Mouse (Mus musculus) granulocyte monocyte progenitor cell, adult 5-6 weeks (primary cell): Measurements from ENCODE around the gene Vps54. TPM values are rescaled to one million over a fixed set of nuclear protein-coding genes. Genes with fewer than 3 reads are reported as not detected.
"Not testable (repeated sequence)": the region's sequence is repeated elsewhere in the genome, so short reads cannot be mapped to it uniquely, and the experiment has no call there.

ENCODE experiments used
- ATAC-seq: replicated peaks from 2 replicates; pipeline ENCODE4 v1.8.0; 2016; ENCODE audit warnings: mild to moderate bottlenecking, moderate TSS enrichment, inconsistent platforms; ENCODE audit not compliant: poor library complexity, severe bottlenecking
- total RNA-seq, 2 experiments: library from RNA; stranded (forward) in 1 of 2; stranded (reverse) in 1 of 2; fragments of 200-712, 200-1000 nt in 1 of 2; fragments of >200 nt in 1 of 2; fragmentation: Nextera tagmentation in 1 of 2; gene quantifications; 2 replicates each; pipeline ENCODE4 v1.2.3; 2014 to 2017

Vps54 gene
- total RNA-seq, 2 experiments from 2014 or later: 33.9 to 44.1 TPM

DNA sequence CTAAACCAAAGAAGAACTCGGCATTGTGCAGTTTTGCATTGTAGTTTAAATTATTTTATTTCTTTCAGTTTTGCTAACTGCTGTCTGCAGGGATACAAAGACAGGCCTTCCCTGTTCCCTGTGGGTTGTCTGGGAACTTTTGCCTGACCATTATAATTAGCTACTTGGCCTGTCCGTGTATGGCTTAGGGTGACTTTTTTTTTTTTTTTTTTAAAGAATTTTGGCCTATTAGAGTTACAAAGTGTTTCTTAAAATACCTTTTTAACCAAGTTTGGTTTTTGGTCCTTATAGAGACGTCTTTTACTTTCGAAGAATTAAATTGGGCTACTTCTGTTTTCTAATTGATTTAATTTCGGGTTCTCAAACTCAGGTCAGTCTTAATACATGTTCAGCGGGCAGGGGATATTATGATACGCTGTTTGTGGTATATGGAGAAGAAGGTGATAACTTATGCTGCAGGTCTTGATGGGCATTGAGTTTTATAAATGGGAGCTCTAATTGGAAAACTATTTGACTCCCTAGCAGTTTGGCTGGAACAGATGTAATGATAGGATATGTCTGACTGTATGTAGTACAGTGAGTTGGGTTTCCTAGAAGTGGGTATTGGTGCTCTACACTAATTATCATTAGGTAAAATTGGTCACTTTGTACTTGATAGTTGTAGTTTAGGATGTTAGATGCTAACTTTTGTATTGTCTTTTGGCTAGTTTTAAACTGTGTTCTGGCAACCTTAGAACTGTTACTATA, 855 bp downstream of the Vps54 start:
- ATAC-seq: no peak

DNA sequence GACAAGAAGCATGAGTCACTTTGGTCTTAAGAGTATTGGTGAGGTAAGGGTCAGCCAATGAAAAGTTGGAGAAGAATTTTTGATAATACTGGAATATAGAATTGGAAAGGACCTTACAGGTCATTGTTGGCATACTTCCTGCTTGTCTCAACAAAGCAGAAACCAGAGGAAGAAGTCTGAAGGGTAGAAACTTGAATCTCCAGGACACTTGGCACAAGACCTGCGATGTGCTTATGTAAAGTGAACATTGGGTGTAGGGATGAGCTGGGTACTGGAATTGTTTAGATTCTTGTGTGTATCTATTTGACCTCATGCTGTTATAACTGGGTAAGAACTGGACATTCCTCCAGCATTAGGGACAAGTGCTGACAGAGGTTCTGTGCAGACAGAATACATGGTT, 2.3 kb downstream of the Vps54 start:
- no peak for ATAC-seq

GRCm38 (mm10) chr11:21247203-21247865, 8.3 kb downstream of the Vps54 start:
- 0 out of 2 replicates have a peak, but pooled peaks have one; percentile 11 for ATAC-seq

DNA sequence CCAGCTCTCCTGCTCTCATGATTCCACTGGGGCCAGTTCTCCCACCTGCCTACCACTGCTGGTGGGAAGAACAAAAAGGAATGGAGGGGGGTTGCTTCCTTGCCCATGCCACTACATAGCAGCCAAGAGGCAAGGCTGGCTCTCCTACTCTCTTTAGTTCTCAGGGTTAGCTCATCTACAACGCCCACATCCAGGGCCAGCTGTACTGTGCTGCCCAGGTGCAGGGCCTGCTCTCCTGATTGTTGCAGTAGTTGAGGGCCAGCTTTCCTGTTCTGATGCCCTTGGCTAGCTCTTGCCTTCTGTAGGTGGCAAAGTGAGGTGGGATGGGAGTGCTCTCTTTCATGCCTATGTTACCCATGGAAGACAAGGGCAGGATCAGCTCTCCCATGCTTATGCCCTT, 8.9 kb downstream of the Vps54 start:
- ATAC-seq: peak; percentile 5; the same call in 1 of the 2 replicates

DNA sequence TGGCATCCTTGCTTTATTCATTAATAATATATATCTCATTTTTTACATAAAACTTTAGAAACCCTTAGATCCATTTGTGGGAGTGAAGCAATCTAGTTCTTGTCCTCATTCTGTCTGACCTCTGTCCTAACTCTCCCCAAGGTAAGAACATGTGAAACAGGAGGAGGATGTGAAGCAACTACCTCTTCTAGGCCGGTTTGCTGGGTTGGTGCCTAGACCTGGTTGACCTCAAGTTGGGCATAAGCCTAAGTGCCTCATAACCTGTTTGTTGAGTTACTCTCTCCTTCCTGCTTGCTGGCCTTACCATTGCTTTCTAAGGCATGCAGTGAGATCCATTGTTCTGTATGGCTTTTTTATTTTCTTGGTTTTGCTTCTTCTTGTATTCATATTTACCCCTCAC, 11.3 kb downstream of the Vps54 start:
- peak; percentile 92 for ATAC-seq

DNA sequence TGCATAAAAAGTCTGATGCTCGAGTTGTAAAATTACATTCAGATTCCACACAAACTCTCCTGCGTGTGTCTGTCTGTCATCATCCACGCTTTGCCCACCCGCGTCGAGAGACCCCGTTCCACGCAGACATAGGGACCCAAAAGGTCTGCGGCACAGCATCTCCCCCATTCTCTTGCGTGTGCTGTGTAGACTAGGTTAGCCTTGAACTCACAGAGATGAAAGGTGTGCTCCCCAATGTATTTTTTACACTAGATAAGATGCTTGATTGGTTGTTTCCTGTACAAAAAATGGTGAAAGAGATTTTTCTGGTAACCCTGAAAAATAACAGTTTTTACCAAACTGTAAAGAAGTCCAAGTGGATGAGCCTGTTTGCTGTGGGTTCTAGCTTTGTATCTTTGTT, 19.5 kb downstream of the Vps54 start:
- ATAC-seq: not testable (repeated sequence)

GRCm38 (mm10) chr11:21265423-21265822, 26.3 kb downstream of the Vps54 start:
- peak; percentile 89 for ATAC-seq

- ATAC-seq: no peak
Observed at GRCm38 (mm10) chr11:21276151-21276550, 37.1 kb downstream of the Vps54 start.

DNA sequence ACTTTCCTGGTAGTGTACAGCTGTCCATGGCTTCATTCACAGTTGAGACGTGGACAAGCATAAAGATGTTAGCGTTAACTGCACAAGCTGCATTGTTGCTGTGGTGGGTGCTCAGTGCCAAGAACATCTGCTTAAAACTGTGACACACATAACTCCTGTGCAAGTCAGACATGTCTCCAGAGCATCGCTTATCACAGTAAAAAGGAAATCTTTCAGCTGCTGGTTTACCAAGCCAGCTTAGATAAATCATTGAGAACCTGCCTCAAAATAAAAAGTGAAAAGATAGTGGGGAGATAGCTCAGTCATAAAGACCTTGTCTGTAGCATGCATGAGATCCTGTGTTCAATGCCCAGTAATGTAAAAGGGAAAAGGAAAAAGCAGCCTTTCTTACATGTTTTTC, 47.3 kb downstream of the Vps54 start:
- no peak for ATAC-seq

- ATAC-seq: not testable (repeated sequence)
Observed at GRCm38 (mm10) chr11:21288153-21288552, 49.1 kb downstream of the Vps54 start.

DNA sequence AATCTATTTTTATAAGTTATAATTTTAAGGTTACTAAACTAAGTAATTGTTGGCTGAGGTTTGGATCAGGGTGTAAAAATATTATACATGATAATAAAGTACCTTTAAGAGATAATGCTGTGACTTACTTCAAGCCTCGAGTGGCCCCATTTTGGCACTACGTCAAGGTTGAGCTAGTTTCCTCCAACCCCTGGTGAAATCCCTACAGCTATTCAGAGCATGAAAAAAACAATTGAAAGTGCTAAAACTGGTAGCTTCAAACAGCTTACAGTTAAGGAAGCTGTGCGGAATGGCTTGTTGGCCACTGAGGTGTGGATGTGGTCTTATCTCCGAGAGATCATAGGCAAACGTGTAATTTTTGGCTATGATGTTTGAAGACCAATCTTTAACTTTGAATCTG, 56.4 kb downstream of the Vps54 start:
- no peak for ATAC-seq

GRCm38 (mm10) chr11:21303619-21304018, 64.5 kb downstream of the Vps54 start:
- ATAC-seq: no peak

DNA sequence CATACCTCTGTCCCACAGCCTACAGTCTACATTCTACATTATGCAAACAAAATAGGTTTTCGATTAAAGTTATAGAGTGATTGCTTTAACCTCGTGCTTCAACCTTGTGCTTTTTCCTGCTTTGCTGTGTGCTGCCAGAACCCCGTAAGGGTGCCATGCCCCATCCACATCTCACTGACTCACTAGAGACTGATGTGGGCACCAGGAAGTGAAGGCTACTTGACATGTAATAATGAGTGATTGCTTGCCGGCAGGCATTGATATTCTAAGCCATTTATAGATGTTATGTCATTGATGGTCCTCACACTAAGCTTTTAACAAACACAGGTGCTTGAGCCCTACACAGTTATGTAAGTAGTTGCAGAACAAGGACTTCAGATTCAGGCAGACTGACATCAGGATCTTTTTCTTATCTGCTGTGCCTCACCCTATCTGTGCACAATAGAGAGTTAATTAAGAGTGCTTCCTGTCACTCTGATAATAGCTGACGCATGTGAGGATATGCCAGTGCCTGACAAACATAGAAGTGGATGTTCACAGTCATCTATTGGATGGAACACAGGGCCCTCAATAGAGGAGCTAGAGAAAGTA, 68.1 kb downstream of the Vps54 start:
- no peak for ATAC-seq

GRCm38 (mm10) chr11:21308119-21308518, 69.0 kb downstream of the Vps54 start:
- peak; percentile 61; the same call in 1 of the 2 replicates for ATAC-seq

GRCm38 (mm10) chr11:21309516-21309915, 70.4 kb downstream of the Vps54 start:
- ATAC-seq: no peak

GRCm38 (mm10) chr11:21313922-21314657, 75.0 kb downstream of the Vps54 start:
- peak; percentile 17; the same call in 1 of the 2 replicates for ATAC-seq

DNA sequence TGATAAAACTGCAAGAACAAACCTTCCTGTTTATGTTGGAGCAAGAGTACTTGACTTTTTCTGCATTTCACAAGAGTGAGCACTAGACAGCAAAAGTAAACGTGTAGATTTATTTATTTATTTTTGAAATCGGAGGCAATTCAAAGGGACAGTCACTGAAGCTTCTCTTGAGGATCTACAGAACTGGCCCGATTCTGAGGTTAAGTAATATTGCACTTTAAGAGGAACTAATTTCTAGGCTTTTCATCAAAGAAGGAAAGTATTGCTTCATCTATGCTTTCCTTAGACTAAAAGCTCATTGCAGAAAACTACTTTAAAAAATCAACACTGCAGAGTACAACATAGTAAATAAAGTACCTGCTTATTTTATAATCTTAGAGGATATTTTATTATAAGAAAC, 82.5 kb downstream of the Vps54 start:
- ATAC-seq: peak; percentile 89

- ATAC-seq: 0 out of 2 replicates have a peak, but pooled peaks have one; percentile 13
Observed at GRCm38 (mm10) chr11:21322349-21322748, 83.3 kb downstream of the Vps54 start.

GRCm38 (mm10) chr11:21325781-21326180, 86.7 kb downstream of the Vps54 start:
- ATAC-seq: no peak

GRCm38 (mm10) chr11:21326770-21327169, 87.7 kb downstream of the Vps54 start:
- ATAC-seq: no peak

- no peak for ATAC-seq
Observed at GRCm38 (mm10) chr11:21327486-21327885, 88.4 kb downstream of the Vps54 start.
